In the genomic region with DNA sequence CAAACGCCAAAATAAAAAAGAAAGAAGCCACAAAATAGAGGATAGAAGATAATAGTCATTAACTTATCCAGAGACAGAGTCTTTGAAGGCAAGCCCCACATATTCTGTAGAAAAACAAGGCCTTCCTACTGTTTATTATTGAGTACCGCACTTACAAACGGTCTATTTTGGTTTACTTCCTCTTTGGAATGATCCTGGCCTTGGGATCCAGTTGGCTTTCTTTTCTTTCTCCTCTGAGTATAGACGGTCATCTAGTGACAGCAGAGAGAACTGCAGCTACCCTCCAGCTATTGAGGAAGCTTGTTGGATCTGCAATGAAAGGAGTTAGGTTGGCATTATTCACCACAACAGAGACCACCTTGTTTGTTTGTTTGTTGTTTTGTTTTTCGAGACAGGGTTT, we compare ENCODE assay signal across 8 mouse cellular contexts. TPM values are rescaled to one million over a fixed set of nuclear protein-coding genes. Genes with fewer than 3 reads are reported as not detected.
A peak's percentile ranks its signal among the peaks of the same experiment; 100 is the strongest.
DNase-seq lines count a peak whose midpoint lies in the region; ATAC-seq and TF ChIP-seq lines count a peak whose summit lies in the region.

No protein-coding gene starts in this region.

- H3K4me2 ChIP-seq in heart, embryonic 14.5 days (ENCODE audit: low read length) = peak overlapping the region; percentile 49
- peak overlapping the region; percentile 27; the same call in 1 of the 2 replicates for H3K4me2 ChIP-seq in lung, embryonic 15.5 days
- H3K4me2 ChIP-seq in stomach, postnatal 0 days (replicated peaks; ENCODE audit: low read depth) = peak overlapping the region; percentile 27; the same call in 1 of the 2 replicates

- DNase-seq in heart, adult 18-20 months = peak; percentile 76 to 84
- DNase-seq in heart, adult 11 months = no peak
- peak; percentile 88 for DNase-seq in NIH3T3 (ENCODE audit: low read depth)
- DNase-seq in embryo, embryonic 10 days (ENCODE audit: low spot score) = peak; percentile 70
- peak; percentile 78 for DNase-seq in kidney, postnatal 10 days
- peak; percentile 51 for DNase-seq in stomach, postnatal 0 days (ENCODE audit: low spot score)

- H3K9ac ChIP-seq in heart, embryonic 14.5 days (ENCODE audit: low read length) = peak overlapping the region; percentile 52; the same call in 1 of the 2 replicates
- H3K9ac ChIP-seq in lung, embryonic 15.5 days = no peak overlapping the region
- H3K9ac ChIP-seq in stomach, postnatal 0 days (ENCODE audit: low read length) = peak overlapping the region; percentile 27; the same call in 1 of the 2 replicates

- peak; percentile 97 for TF ChIP-seq CTCF in stomach, postnatal 0 days (IDR thresholded peaks at IDR 0.05; ENCODE audit: low read depth)

- H3K27ac ChIP-seq in heart, embryonic 14.5 days (replicated peaks in 1 of 2; ENCODE audit: control insufficient read depth in 1 of 2, insufficient read depth in 1 of 2, low read depth in 2 of 2, low read length in 2 of 2) = no peak overlapping the region
- no peak overlapping the region for H3K27ac ChIP-seq in lung, embryonic 15.5 days
- H3K27ac ChIP-seq in stomach, postnatal 0 days (replicated peaks) = no peak overlapping the region

- no peaks in the 10 kb centered on the region for H3K36me3 ChIP-seq in heart, embryonic 14.5 days (ENCODE audit: control insufficient read depth, insufficient read depth, low read length)
- H3K36me3 ChIP-seq in lung, embryonic 15.5 days = no peaks in the 10 kb centered on the region
- no peaks in the 10 kb centered on the region for H3K36me3 ChIP-seq in stomach, postnatal 0 days (ENCODE audit: control insufficient read depth, insufficient read depth, low read length)

- H3K4me1 ChIP-seq in heart, embryonic 14.5 days (ENCODE audit: control insufficient read depth in 2 of 2, insufficient read depth in 2 of 2, low read length in 2 of 2) = no peaks in the 10 kb centered on the region
- no peaks in the 10 kb centered on the region for H3K4me1 ChIP-seq in lung, embryonic 15.5 days
- no peaks in the 10 kb centered on the region; the same call in 1 of the 2 replicates for H3K4me1 ChIP-seq in stomach, postnatal 0 days (replicated peaks; ENCODE audit: control insufficient read depth, insufficient read depth)

- no peak for TF ChIP-seq EP300 in stomach, postnatal 0 days (optimal IDR thresholded peaks at IDR 0.05)

- H3K9me3 ChIP-seq in heart, embryonic 14.5 days (ENCODE audit: control insufficient read depth, low read length) = no peaks in the 10 kb centered on the region
- H3K9me3 ChIP-seq in lung, embryonic 15.5 days = no peaks in the 10 kb centered on the region
- H3K9me3 ChIP-seq in stomach, postnatal 0 days (ENCODE audit: control insufficient read depth, low read length) = no peaks in the 10 kb centered on the region

- no peak for ATAC-seq in heart, embryonic 14.5 days (ENCODE audit: insufficient number of reproducible peaks, insufficient read depth, low FRiP score, low read depth)
- peak; percentile 64; the same call in 1 of the 2 replicates for ATAC-seq in lung, embryonic 15.5 days (ENCODE audit: borderline replicate concordance, extremely low read depth, low FRiP score, low TSS enrichment)
- ATAC-seq in stomach, postnatal 0 days (ENCODE audit: low FRiP score, low TSS enrichment) = peak; percentile 83; the same call in 1 of the 2 replicates

- peak overlapping the region in 1 of 2 experiments; percentile 20; a peak in 2 of 4 replicates for H3K4me3 ChIP-seq in heart, embryonic 14.5 days (ENCODE audit: control insufficient read depth in 1 of 2, insufficient read depth in 1 of 2, low read depth in 1 of 2, low read length in 2 of 2)
- H3K4me3 ChIP-seq in lung, embryonic 15.5 days = no peak overlapping the region
- H3K4me3 ChIP-seq in stomach, postnatal 0 days (ENCODE audit: low read depth, low read length) = no peak overlapping the region

- 16% methylated on average over 5 of the region's 5 CpGs for WGBS in heart, embryonic 14.5 days
- WGBS in lung, embryonic 15.5 days = 15% methylated on average over 5 of the region's 5 CpGs
- 17% methylated on average over 5 of the region's 5 CpGs for WGBS in stomach, postnatal 0 days

- no peaks in the 10 kb centered on the region for H3K27me3 ChIP-seq in heart, embryonic 14.5 days (ENCODE audit: control insufficient read depth, insufficient read depth, low read length)
- H3K27me3 ChIP-seq in lung, embryonic 15.5 days = no peaks in the 10 kb centered on the region
- no peaks in the 10 kb centered on the region for H3K27me3 ChIP-seq in stomach, postnatal 0 days (ENCODE audit: control insufficient read depth, insufficient read depth, low read length)

RNA-seq across cellular contexts. Expression of gene Ap4e1, which starts 11.8 kb away (rescaled TPM):
- 1 to 10 TPM; 5.4 to 6.4 TPM for total RNA-seq in heart, adult 18-20 months (2021)
- 8.7 and 9.1 TPM in 2 replicates for polyA plus RNA-seq in heart, embryonic 14.5 days (2014; fragmentation: Nextera tagmentation; extraction: Ambion mirVana)
- polyA plus RNA-seq in lung, embryonic 15.5 days (2015; fragmentation: Nextera tagmentation; extraction: Ambion mirVana) = 9.1 and 11.3 TPM in 2 replicates
- polyA plus RNA-seq in stomach, postnatal 0 days (2015; fragmentation: Nextera tagmentation; extraction: Ambion mirVana) = 3.6 and 3.9 TPM in 2 replicates
